Mouse (Mus musculus) neural tube, embryonic 13.5 days (tissue): Measurements from ENCODE around the gene Sfxn1. TPM values are rescaled to one million over a fixed set of nuclear protein-coding genes. Genes with fewer than 3 reads are reported as not detected.

Experiments
- ATAC-seq: fragments of 200-750 bp; cut with Nextera tagmentation; 2 replicates; pipeline ENCODE4 v1.8.0; 2017; ENCODE audit warnings: low read depth, mild to moderate bottlenecking, moderate TSS enrichment, moderate library complexity
- H3K27ac ChIP-seq: fragments of 300-500 bp; sonication (generic); replicated peaks from 2 replicates; pipeline ENCODE4 v1.5.1; 2015; ENCODE audit warnings: moderate library complexity, mild to moderate bottlenecking, inconsistent platforms
- H3K27me3 ChIP-seq: fragments of 300-500 bp; sonication (generic); 2 replicates; pipeline ENCODE4 v1.6.1; 2015; ENCODE audit warnings: mild to moderate bottlenecking, inconsistent platforms
- H3K36me3 ChIP-seq: fragments of 300-500 bp; sonication (generic); 2 replicates; pipeline ENCODE4 v1.6.1; 2015; ENCODE audit warnings: mild to moderate bottlenecking, inconsistent platforms
- H3K4me1 ChIP-seq: fragments of 300-500 bp; sonication (generic); replicated peaks from 2 replicates; pipeline ENCODE4 v1.6.1; 2015; ENCODE audit warnings: inconsistent platforms
- H3K4me2 ChIP-seq: fragments of 300-500 bp; sonication (generic); 2 replicates; pipeline ENCODE4 v1.6.1; 2015; ENCODE audit warnings: inconsistent platforms, mild to moderate bottlenecking, moderate library complexity
- H3K4me3 ChIP-seq: fragments of 300-500 bp; sonication (generic); 2 replicates; pipeline ENCODE4 v1.5.1; 2015; ENCODE audit warnings: mild to moderate bottlenecking, inconsistent platforms
- H3K9ac ChIP-seq: fragments of 300-500 bp; sonication (generic); 2 replicates; pipeline ENCODE4 v1.6.1; 2015; ENCODE audit warnings: moderate library complexity, mild to moderate bottlenecking, inconsistent platforms
- H3K9me3 ChIP-seq: fragments of 300-500 bp; sonication (generic); 2 replicates; pipeline ENCODE4 v1.6.1; 2016; ENCODE audit warnings: inconsistent platforms
- WGBS: fragments of 180-500 bp; shearing (Covaris S2); methylation state at CpG from one replicate; pipeline ENCODE4 v1.1.7; 2015; 5-methylcytosine and 5-hydroxymethylcytosine counted together
- polyA plus RNA-seq: library from polyadenylated mRNA; unstranded; fragments of >200 nt; fragmentation: Nextera tagmentation; extraction: Ambion mirVana; gene quantifications from 2 replicates; pipeline ENCODE4 v1.2.1, GENCODE M21; 2015

Gene Sfxn1
- polyA plus RNA-seq, 1 experiment from 2014 or later, result 68.2 TPM

DNA sequence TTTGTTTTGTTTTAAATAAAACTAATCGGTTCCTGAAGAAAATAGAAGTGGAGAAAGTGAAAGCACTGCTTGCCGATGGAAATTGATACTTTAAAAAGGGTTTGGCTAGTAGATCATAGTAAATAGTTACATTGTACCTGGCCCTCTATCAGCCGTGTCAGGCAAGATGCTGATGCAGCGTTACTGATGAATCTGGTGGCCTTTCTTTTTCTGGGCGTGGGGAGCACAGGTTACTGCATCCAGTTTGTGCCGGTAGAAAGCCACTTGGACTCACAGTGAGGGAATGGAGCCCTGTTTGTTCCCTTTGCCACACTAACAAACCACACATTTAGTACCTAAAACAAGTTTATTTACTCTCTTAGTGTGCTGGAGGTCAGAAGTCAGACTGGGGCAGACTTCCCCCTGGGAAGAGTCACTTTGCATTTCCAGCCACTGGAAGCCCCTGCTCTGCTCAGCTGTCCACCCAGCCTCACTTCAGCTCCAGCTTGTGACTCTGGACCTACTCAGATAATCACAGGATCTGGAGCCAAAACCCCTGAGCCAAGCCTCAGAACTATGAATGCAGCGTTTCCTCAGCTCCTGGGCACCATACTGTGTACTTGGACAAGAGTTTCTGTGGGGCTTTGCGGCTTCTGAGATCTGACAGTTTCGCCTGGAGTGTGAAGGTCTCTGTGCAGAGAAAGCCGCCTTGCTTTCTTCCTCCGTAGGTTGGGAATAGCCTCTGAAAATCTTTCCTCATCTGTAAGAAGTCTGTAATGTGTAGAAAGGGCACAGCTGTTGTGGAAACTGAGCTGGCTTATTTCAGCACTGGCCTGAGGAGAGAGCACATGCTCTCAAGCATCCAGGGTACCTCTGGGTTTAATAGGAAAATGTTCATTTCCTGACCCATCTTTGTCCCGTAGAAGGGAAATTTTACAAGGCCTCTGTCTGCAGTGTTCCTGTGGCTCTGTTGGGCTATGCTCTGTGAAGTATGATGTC is 8.4 kb downstream of the Sfxn1 start:
- Histone ChIP-seq H3K9ac (no peak overlapping the region), H3K27me3 (no peaks in the 10 kb centered on the region), H3K27ac (no peak overlapping the region), H3K36me3 (no peaks in the 10 kb centered on the region), H3K4me2 (no peak overlapping the region), H3K4me3 (no peak overlapping the region), H3K9me3 (no peaks in the 10 kb centered on the region), H3K4me1 (peaks cover 10% of the 10 kb centered on the region)
- ATAC-seq, result no peak
- WGBS, result 81% methylated on average over 12 of the region's 12 CpGs

- Histone ChIP-seq H3K4me1 (peaks cover 10% of the 10 kb centered on the region), H3K4me3 (no peak overlapping the region), H3K9ac (no peak overlapping the region), H3K27me3 (no peaks in the 10 kb centered on the region), H3K9me3 (no peaks in the 10 kb centered on the region), H3K4me2 (no peak overlapping the region), H3K27ac (no peak overlapping the region), H3K36me3 (peaks cover 5% of the 10 kb centered on the region; the same call in 1 of the 2 replicates)
- WGBS, result 95% methylated on average over 1 of the region's 1 CpGs
- no peak for ATAC-seq
Observed at GRCm38 (mm10) chr13:54080785-54081184, 9.1 kb downstream of the Sfxn1 start.

GRCm38 (mm10) chr13:54082946-54083345 is 11.3 kb downstream of the Sfxn1 start:
- Histone ChIP-seq H3K9ac (no peak overlapping the region), H3K4me2 (no peak overlapping the region), H3K27ac (no peak overlapping the region), H3K36me3 (peaks cover 25% of the 10 kb centered on the region), H3K27me3 (no peaks in the 10 kb centered on the region), H3K4me3 (no peak overlapping the region), H3K4me1 (peaks cover 10% of the 10 kb centered on the region), H3K9me3 (no peaks in the 10 kb centered on the region)
- WGBS, result 88% methylated on average over 5 of the region's 5 CpGs
- ATAC-seq, result no peak

DNA sequence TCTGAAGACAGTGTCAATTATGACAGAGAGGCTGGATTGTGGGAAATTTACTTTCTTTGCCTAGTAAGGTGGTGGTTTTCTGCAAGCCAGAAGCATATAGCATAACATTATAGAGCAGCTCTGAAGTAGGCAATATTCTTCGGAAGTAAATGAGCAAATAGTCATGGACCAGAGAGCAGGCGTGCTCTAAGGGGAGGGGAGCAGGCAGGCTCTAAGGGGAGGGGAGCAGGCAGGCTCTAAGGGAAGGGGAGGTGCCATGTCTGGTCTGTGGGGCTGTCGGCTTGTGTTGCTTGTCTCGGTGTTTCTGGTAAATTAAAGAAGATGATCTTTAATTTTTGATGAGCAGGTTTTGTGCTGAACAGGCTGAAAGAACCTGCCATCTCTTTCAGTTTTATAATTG is 12.5 kb downstream of the Sfxn1 start:
- ATAC-seq, result peak; percentile 67; the same call in 1 of the 2 replicates
- H3K4me1 ChIP-seq, result peaks cover 10% of the 10 kb centered on the region
- H3K36me3 ChIP-seq, result peaks cover 37% of the 10 kb centered on the region
- WGBS, result 52% methylated on average over 4 of the region's 4 CpGs
- H3K4me3 ChIP-seq, result no peak overlapping the region
- H3K9ac ChIP-seq, result no peak overlapping the region
- H3K4me2 ChIP-seq, result no peak overlapping the region
- H3K27me3 ChIP-seq, result no peaks in the 10 kb centered on the region
- no peak overlapping the region for H3K27ac ChIP-seq
- no peaks in the 10 kb centered on the region for H3K9me3 ChIP-seq

GRCm38 (mm10) chr13:54084826-54085225 is 13.2 kb downstream of the Sfxn1 start:
- 91% methylated on average over 5 of the region's 5 CpGs for WGBS
- Histone ChIP-seq H3K9ac (no peak overlapping the region), H3K9me3 (no peaks in the 10 kb centered on the region), H3K36me3 (peaks cover 44% of the 10 kb centered on the region), H3K4me2 (no peak overlapping the region), H3K4me3 (no peak overlapping the region), H3K27me3 (no peaks in the 10 kb centered on the region), H3K27ac (no peak overlapping the region), H3K4me1 (peaks cover 10% of the 10 kb centered on the region)
- ATAC-seq, result no peak

DNA sequence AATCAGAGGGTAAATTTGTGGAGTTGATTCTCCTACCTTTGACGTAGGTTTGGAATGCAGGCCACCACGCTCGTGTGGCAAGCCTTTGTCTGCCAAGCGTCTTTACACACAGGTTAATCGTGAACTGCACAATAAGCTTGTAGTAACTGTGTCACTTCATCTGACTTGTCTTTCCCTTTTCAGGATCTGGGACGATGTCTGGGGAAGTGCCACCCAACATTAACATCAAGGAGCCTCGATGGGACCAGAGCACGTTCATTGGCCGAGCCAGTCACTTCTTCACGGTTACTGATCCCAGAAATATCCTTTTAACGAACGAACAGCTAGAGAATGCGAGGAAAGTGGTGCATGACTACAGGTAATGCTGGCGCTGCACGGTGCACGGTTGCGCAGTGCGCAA is 13.6 kb downstream of the Sfxn1 start:
- H3K4me3 ChIP-seq, result no peak overlapping the region
- peaks cover 8% of the 10 kb centered on the region for H3K4me1 ChIP-seq
- no peaks in the 10 kb centered on the region for H3K27me3 ChIP-seq
- H3K9me3 ChIP-seq, result no peaks in the 10 kb centered on the region
- no peak overlapping the region for H3K4me2 ChIP-seq
- peaks cover 45% of the 10 kb centered on the region for H3K36me3 ChIP-seq
- no peak for ATAC-seq
- H3K9ac ChIP-seq, result no peak overlapping the region
- 90% methylated on average over 18 of the region's 18 CpGs for WGBS
- no peak overlapping the region for H3K27ac ChIP-seq

DNA sequence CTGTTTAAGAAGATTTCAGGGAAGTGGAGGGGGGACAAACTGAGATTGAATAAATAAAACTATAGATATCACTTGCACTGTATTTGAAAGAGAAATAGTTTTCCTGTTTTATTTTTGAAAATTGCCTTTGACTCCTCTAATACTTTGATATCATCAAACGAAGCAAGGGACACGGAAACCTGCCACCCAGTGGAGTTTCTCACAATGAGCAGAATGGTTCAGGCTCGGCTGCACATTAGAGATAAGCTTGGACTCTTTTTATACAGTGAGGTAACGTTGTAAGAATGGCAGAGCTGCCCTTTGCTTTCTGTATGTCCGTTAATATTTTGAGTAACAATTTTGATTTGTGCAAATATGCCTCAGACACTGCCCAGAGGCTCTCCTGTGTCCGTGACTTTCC is 20.1 kb downstream of the Sfxn1 start:
- Histone ChIP-seq H3K4me2 (no peak overlapping the region), H3K9me3 (no peaks in the 10 kb centered on the region), H3K4me1 (no peaks in the 10 kb centered on the region), H3K4me3 (no peak overlapping the region), H3K9ac (no peak overlapping the region), H3K27ac (no peak overlapping the region), H3K36me3 (peaks cover 82% of the 10 kb centered on the region), H3K27me3 (no peaks in the 10 kb centered on the region)
- ATAC-seq, result no peak
- WGBS, result 90% methylated on average over 6 of the region's 6 CpGs

DNA sequence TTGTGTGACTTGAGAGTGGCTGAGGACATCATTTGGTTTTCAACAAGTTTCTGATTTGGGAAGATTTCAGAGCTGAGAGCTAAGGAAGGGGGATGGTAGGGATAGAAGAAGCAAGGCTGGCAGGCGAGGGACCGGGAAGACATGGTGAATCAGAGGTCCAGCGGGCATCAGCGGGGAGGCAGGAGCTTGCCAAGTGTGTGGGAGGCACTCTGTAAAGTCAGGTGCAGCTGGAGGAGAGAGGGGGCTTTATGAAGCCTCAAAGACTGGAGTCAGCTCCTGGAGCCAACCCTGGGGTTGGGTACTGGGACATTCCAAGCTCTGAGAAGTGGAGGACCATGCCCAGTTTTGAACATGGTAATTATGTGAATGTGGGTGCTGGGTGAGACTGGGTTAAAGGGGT is 22.7 kb downstream of the Sfxn1 start:
- 95% methylated on average over 4 of the region's 4 CpGs for WGBS

DNA sequence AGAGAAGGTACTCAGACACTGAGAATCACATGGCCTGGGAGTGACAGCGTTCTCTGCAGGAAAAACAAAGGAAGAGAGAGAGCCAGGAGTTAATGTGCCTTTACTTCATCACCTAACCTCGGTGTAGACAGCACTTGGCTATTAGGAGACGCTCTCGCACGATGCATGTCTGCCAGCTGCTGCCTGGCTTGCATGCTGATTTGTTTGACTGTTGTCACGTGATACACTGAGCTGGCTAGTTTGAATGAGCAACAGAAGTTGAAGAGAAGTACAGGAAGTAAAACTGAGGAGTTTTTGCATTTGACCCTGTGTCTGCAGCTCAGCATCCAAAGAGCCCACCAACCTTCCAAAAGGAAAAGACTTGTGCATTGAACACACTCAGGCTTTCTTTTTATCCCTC is 23.3 kb downstream of the Sfxn1 start:
- H3K27ac ChIP-seq, result no peak overlapping the region
- H3K4me2 ChIP-seq, result no peak overlapping the region
- no peaks in the 10 kb centered on the region for H3K27me3 ChIP-seq
- no peak overlapping the region for H3K4me3 ChIP-seq
- peaks cover 71% of the 10 kb centered on the region for H3K36me3 ChIP-seq
- no peaks in the 10 kb centered on the region for H3K4me1 ChIP-seq
- 63% methylated on average over 6 of the region's 6 CpGs for WGBS
- no peak overlapping the region for H3K9ac ChIP-seq
- ATAC-seq, result no peak
- no peaks in the 10 kb centered on the region for H3K9me3 ChIP-seq

More for the DNA sequence above, 22.7 kb downstream of the Sfxn1 start:
- H3K27ac ChIP-seq, result no peak overlapping the region
- no peak overlapping the region for H3K4me2 ChIP-seq
- no peak overlapping the region for H3K9ac ChIP-seq
- no peaks in the 10 kb centered on the region for H3K27me3 ChIP-seq
- H3K4me3 ChIP-seq, result no peak overlapping the region
- H3K9me3 ChIP-seq, result no peaks in the 10 kb centered on the region
- no peak for ATAC-seq
- H3K36me3 ChIP-seq, result peaks cover 76% of the 10 kb centered on the region
- H3K4me1 ChIP-seq, result no peaks in the 10 kb centered on the region

DNA sequence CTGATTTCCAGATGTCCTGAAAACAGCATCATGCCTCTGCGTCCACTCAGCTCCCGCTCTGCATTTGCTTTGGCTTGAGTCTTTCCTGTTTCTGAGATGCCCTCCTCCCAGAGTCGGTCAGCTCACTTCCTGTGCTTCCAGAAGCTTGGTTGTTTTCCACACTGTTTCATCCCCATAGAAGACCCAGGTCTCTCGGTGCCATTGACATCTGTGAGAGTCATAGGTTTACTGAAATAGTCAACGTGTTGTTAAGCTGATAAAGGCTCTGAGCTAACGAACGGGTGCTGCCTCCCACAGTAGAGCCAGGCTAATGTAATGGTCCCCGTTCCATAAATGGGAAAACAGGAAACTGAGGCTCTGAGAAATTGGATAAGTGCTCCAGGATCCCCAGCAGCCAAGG is 24.1 kb downstream of the Sfxn1 start:
- H3K4me2 ChIP-seq, result no peak overlapping the region
- no peak overlapping the region for H3K27ac ChIP-seq
- H3K9ac ChIP-seq, result no peak overlapping the region
- H3K36me3 ChIP-seq, result peaks cover 76% of the 10 kb centered on the region
- no peaks in the 10 kb centered on the region for H3K9me3 ChIP-seq
- no peak overlapping the region for H3K4me3 ChIP-seq
- ATAC-seq, result no peak
- H3K27me3 ChIP-seq, result no peaks in the 10 kb centered on the region
- no peaks in the 10 kb centered on the region for H3K4me1 ChIP-seq
- WGBS, result 91% methylated on average over 8 of the region's 8 CpGs

GRCm38 (mm10) chr13:54097227-54097626 is 25.6 kb downstream of the Sfxn1 start:
- H3K27ac ChIP-seq, result no peak overlapping the region
- no peaks in the 10 kb centered on the region for H3K27me3 ChIP-seq
- H3K4me2 ChIP-seq, result no peak overlapping the region
- ATAC-seq, result no peak
- H3K4me1 ChIP-seq, result no peaks in the 10 kb centered on the region
- H3K9me3 ChIP-seq, result no peaks in the 10 kb centered on the region
- H3K36me3 ChIP-seq, result peaks cover 66% of the 10 kb centered on the region
- no peak overlapping the region for H3K9ac ChIP-seq
- H3K4me3 ChIP-seq, result no peak overlapping the region
- WGBS, result 91% methylated on average over 4 of the region's 4 CpGs

DNA sequence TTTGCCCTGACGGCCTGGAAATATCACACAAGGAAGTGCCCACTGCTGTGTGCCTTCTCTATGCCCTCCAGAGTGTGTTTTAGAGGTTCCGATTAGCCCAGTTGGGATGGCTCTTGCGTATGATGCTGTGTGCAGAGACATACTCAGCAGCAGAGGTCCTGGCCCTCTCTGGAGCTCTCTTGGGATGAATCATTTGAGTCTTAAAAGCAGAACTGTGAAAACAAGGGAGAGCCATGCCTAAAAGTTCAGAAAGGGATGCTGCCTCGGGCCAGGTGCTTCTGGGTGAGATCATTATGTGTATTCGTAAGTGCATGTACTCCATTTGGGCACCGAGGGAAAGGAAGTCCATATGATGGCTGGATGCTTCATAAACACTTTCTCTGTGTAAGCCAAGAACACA is 26.1 kb downstream of the Sfxn1 start:
- Histone ChIP-seq H3K27ac (no peak overlapping the region), H3K36me3 (peaks cover 60% of the 10 kb centered on the region), H3K4me1 (no peaks in the 10 kb centered on the region), H3K9me3 (no peaks in the 10 kb centered on the region), H3K4me3 (no peak overlapping the region), H3K9ac (no peak overlapping the region), H3K27me3 (no peaks in the 10 kb centered on the region), H3K4me2 (no peak overlapping the region)
- ATAC-seq, result no peak
- 88% methylated on average over 6 of the region's 6 CpGs for WGBS
